Comparison of ENCODE assay signal across 11 mouse cellular contexts in genomic region chr1:158617943-158618342, GRCm38 (mm10).
"Had no signal": no experiment of that assay in that cellular context is flagged by ENCODE, and none has a peak within 500 bp of the region (broad histone marks: within the 10 kb centered on the region; RNA-seq: fewer than 3 reads in every experiment).

No protein-coding gene starts in this region.

- H3K4me1 ChIP-seq: intestine, embryonic 15.5 days; limb, embryonic 10.5 days; liver, embryonic 15.5 days; midbrain, embryonic 15.5 days; neural tube, embryonic 13.5 days had no signal

- H3K27ac ChIP-seq: intestine, embryonic 15.5 days; left cerebral cortex, adult 2 months; limb, embryonic 10.5 days; liver, embryonic 15.5 days; midbrain, embryonic 10.5 days; midbrain, embryonic 15.5 days; neural tube, embryonic 13.5 days had no signal

- H3K27me3 ChIP-seq: intestine, embryonic 15.5 days; liver, embryonic 15.5 days; midbrain, embryonic 15.5 days; neural tube, embryonic 13.5 days had no signal

- DNase-seq: lung, adult 2 months; lung, postnatal 36 days; right cerebral cortex, postnatal 14 days; thymus, postnatal 4 days had no signal

- H3K36me3 ChIP-seq: intestine, embryonic 15.5 days; limb, embryonic 10.5 days; liver, embryonic 15.5 days had no signal

- H3K4me3 ChIP-seq: intestine, embryonic 15.5 days; left cerebral cortex, adult 2 months; limb, embryonic 10.5 days; liver, embryonic 15.5 days; midbrain, embryonic 10.5 days; midbrain, embryonic 15.5 days; neural tube, embryonic 13.5 days had no signal
